Mouse (Mus musculus): ENCODE data around the gene Yipf4.

- TF ChIP-seq CTCF (IDR thresholded peaks at IDR 0.05; ENCODE audit: insufficient read depth, low read depth, low read length), result no peak
- TF ChIP-seq POLR2A (IDR thresholded peaks at IDR 0.05; ENCODE audit: insufficient read depth, low read depth, low read length), result no peak; the same call in 1 of the 2 replicates
Observed at GRCm38 (mm10) chr17:74528648-74529532, 39.6 kb downstream of the Yipf4 start.
